Mouse (Mus musculus): ENCODE measurements around the gene Sat2.
A peak's percentile ranks its signal among the peaks of the same experiment; 100 is the strongest.

The Sat2 gene

GRCm38 (mm10) chr11:69632284-69633089 is 10.7 kb downstream of the Sat2 start, which contains the start of gene Fxr2:
Gene Fxr2, plus strand, starts transcription at chr11:69632990.
- DNase-seq (ENCODE audit: low spot score in 2 of 2) = peak; percentile 100

GRCm38 (mm10) chr11:69633128-69633866 is 11.5 kb downstream of the Sat2 start:
- DNase-seq (ENCODE audit: low spot score in 2 of 2) = peak in 1 of 2 experiments; percentile 35

DNA sequence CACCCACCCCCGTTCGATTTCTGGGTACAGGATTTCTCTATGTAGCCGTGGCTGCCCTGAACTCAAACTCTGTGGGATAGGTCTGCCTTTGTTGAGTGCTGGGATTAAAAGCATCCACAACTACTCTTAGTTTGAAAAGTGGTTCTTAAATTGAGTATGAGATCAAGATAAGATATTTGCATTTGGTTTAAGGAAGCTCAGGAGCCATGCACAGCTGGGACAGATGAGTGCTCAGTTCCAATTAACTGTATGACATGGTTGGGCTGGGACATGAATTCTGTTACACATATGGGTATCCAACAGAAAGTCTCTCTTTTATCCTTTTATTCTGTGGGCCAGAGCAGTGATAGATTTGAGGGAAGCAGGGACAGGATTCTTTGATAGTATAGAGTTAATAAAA is 13.6 kb downstream of the Sat2 start:
- no peak for DNase-seq (ENCODE audit: low spot score in 2 of 2)

- no peak for DNase-seq (ENCODE audit: low spot score in 2 of 2)
Measured at GRCm38 (mm10) chr11:69645860-69646259, 24.0 kb downstream of the Sat2 start.

DNA sequence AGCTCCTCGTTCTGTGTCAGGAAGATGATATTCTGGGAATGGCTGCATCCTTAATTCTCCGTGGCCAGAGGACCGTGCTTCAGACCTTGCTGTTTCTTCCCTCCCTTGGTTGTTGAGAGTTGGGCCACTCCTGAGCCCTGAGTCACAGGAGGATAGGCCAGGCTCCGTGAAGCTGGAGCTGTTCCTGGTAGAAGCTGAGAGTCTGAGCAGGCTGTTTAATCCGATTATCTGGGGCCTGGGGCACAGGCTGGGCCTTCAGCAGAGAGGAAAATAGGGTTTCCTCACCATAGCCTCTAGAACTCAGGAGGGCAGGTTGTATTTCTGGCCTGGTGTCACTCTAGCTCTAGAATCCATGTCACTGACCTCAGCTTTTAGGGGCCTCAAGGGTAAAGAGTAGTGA is 31.6 kb downstream of the Sat2 start:
- DNase-seq (ENCODE audit: low spot score in 2 of 2) = no peak

GRCm38 (mm10) chr11:69654760-69655159 is 32.9 kb downstream of the Sat2 start:
- no peak for DNase-seq (ENCODE audit: low spot score in 2 of 2)

DNA sequence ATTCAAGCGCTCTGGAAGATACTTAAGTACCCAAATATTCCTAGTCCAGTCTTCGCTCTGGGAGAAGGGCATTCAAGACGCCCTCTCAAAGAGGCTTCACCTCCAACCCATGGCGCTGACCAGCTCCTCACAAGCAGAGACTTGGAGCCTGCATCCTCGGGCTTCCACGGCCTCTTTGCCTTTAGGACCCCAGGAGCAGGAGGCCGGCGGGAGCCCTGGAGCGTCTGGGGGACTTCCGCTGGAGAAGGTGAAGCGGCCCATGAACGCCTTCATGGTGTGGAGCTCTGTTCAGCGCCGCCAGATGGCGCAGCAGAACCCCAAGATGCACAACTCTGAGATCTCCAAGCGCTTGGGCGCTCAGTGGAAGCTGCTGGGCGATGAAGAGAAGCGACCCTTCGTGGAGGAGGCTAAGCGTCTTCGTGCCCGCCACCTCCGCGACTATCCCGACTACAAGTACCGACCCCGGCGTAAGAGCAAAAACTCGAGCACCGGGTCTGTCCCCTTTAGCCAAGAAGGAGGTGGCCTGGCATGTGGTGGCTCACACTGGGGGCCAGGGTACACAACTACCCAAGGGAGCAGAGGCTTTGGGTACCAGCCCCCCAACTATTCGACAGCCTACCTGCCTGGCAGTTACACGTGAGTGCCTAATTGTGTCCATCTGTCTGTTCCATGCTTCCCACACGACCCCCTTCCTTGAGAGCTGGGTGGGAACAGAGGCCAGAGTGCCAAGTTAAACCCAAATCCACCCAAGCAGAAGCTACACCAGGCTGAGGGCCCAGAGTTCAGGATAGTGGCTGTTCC is 33.6 kb downstream of the Sat2 start, which contains the start of gene Sox15:
Gene Sox15, plus strand, starts transcription at position 51 of the 801 bp plus-strand sequence.
- DNase-seq (ENCODE audit: low spot score in 2 of 2) = peak in 1 of 2 experiments; percentile 69

GRCm38 (mm10) chr11:69656065-69656455 is 34.2 kb downstream of the Sat2 start:
- DNase-seq (ENCODE audit: low spot score in 2 of 2) = no peak

DNA sequence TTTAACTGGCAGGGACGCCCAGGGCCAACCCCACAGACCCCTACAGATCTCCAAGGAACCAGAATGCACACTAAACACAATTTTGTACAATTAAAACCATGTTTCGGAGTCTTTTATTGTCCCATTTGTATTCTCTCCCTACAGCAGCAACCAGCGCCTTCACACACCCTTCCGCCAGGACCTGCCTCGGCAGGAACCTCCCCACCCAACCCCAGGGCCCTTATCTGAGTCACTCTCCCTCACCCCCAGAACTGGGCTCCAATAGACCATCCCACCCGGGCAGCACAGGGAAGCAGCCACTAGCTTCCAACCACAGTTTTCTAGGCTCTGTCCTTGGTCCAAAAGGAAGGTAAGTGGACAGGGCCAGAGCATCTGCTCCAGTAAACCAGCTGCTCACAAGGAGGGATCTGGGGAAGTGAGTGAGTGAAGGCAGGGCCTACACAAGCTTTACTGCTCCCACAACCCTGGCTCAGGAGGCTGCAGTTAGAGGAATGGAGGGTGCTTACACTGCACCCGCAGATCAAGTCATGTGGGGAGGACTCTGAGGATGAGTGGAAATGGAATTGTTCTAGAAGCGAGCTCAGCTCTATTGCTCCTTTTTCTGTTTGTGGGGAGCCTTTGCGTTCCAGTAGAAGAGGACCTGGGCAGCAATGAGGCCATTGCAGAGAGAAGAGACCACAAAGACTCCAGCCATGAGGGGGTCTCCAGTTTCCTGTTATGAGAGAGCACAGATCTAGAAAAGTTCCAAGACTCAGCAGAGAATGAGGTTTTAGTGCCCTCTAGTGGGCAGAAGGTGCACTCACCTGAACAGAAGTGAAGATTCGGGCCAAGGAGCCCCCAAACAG is 35.0 kb downstream of the Sat2 start:
- DNase-seq (ENCODE audit: low spot score in 2 of 2) = no peak

DNA sequence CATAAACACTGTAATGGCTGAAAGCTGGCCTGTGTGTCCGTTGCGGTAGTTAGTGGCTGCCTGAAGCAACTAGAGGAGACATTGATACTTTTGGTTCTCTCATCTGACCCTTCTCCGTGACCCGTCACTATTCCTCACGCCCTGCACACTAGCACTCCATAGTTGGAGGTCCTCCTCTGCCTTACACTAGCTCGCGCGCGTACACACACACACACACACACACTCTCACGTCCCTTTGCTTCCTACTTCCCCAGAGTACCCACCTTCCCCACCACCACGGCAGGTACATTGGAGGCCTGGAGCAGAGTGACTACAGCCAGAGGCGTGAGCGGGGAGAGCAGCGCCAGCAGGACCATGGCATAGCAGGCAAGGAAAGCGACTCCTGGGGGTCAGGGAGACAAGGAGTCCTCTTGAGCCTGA is 35.6 kb downstream of the Sat2 start:
- no peak for DNase-seq (ENCODE audit: low spot score in 2 of 2)

- no peak for DNase-seq (ENCODE audit: low spot score in 2 of 2)
Measured at GRCm38 (mm10) chr11:69661221-69661881, 39.5 kb downstream of the Sat2 start.

GRCm38 (mm10) chr11:69662213-69662966 is 40.6 kb downstream of the Sat2 start, which contains the start of gene Mpdu1:
Gene Mpdu1, minus strand, starts transcription at chr11:69662642.
- DNase-seq (ENCODE audit: low spot score in 2 of 2) = peak; percentile 91 to 94

- DNase-seq (ENCODE audit: low spot score in 2 of 2) = no peak
Measured at GRCm38 (mm10) chr11:69662967-69663671, 41.3 kb downstream of the Sat2 start.

- DNase-seq (ENCODE audit: low spot score in 2 of 2) = no peak
Measured at GRCm38 (mm10) chr11:69663795-69664194, 42.0 kb downstream of the Sat2 start.

DNA sequence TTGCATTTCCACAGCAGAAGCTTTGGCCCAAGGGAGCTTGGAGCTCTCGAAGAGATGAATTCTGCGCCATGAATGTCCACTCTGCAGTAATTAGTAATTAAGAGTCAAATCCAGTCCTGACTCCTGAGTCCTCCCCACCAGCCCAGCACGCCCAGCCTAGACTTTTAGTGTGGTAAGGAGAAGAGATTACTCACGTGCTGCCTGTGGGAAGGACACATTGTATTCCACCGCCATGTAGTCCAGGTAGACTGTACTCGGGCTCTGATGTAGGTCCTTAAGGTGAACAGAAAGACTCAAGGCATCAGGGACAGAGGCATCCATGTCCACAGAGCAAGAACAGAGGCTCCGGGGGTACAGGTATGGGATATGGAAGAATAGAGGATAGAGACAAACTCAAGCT is 43.0 kb downstream of the Sat2 start:
- no peak for DNase-seq (ENCODE audit: low spot score in 2 of 2)

GRCm38 (mm10) chr11:69665457-69665960 is 43.7 kb downstream of the Sat2 start:
- no peak for DNase-seq (ENCODE audit: low spot score in 2 of 2)

DNA sequence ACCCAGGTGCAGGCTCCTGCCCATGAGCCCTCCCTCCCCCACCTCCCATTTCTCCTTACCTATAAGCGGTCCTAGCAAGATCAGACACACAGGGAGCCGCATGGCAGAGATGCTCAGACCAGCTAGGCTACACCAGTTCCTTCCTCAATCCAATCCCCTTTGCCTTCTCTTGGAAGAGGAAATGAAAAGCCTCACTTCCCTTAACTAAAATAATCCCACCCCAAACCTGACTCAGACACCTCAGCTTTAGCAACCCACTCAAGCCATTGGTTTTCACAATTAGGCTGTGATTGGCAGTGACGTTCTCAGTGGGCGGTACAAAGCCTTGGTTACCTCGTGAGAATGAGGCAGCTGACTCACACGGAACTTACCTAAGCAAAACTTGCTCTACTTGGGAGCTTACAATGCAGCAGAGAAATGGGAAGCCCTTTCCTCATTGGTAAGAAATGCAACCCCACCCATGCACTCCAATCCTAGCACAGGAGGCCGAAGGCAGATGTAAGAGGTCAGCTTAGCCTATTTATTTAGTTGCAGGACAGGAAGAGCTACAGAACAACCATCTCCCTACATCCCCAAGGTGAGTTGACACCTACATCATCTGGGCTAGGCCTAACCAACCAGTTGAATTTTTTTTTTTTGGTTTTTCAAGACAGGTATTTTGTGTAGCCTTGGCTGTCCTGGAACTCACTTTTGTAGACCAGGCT is 44.3 kb downstream of the Sat2 start, which contains the start of gene Cd68:
Gene Cd68, minus strand, starts transcription at position 193 of the 704 bp plus-strand sequence.
- DNase-seq (ENCODE audit: low spot score in 2 of 2) = peak; percentile 55 to 69

GRCm38 (mm10) chr11:69666665-69667005 is 44.8 kb downstream of the Sat2 start:
- DNase-seq (ENCODE audit: low spot score in 2 of 2) = no peak
